Mouse (Mus musculus): ENCODE results near the gene Fbrsl1. TPM values are rescaled to one million over a fixed set of nuclear protein-coding genes. Genes with fewer than 3 reads are reported as not detected.
A peak's percentile ranks its signal among the peaks of the same experiment; 100 is the strongest.

Fbrsl1 gene
- 1 to 10 TPM; 4.2 to 7.2 TPM for polyA plus RNA-seq (2017; shearing (Covaris generic))

- ATAC-seq = peak; percentile 82
These were observed at the start of gene Fbrsl1 for GRCm38 (mm10) chr5:110448436-110449134. Gene Fbrsl1, minus strand, starts transcription at chr5:110448503.

GRCm38 (mm10) chr5:110498071-110498470 is 49.8 kb upstream of the Fbrsl1 start:
- ATAC-seq = no peak

GRCm38 (mm10) chr5:110497556-110497955 is 49.3 kb upstream of the Fbrsl1 start:
- no peak for ATAC-seq

- ATAC-seq = no peak
These were observed 46.7 kb upstream of the Fbrsl1 start for GRCm38 (mm10) chr5:110495051-110495450.

- no peak for ATAC-seq
These were observed 46.1 kb upstream of the Fbrsl1 start for GRCm38 (mm10) chr5:110494396-110494795.

- peak; percentile 95 for ATAC-seq
These were observed 45.5 kb upstream of the Fbrsl1 start for GRCm38 (mm10) chr5:110493785-110494184.

- no peak for ATAC-seq
These were observed 41.3 kb upstream of the Fbrsl1 start for GRCm38 (mm10) chr5:110489639-110490038.

- no peak for ATAC-seq
These were observed 39.6 kb upstream of the Fbrsl1 start for GRCm38 (mm10) chr5:110487943-110488342.

- ATAC-seq = no peak
These were observed 38.5 kb upstream of the Fbrsl1 start for GRCm38 (mm10) chr5:110486674-110487334.

- no peak for ATAC-seq
These were observed 36.4 kb upstream of the Fbrsl1 start for GRCm38 (mm10) chr5:110484711-110485110.

- ATAC-seq = no peak
These were observed 30.9 kb upstream of the Fbrsl1 start for GRCm38 (mm10) chr5:110479228-110479627.

- no peak for ATAC-seq
These were observed 25.9 kb upstream of the Fbrsl1 start for GRCm38 (mm10) chr5:110474156-110474555.

GRCm38 (mm10) chr5:110472834-110473233 is 24.5 kb upstream of the Fbrsl1 start:
- no peak for ATAC-seq

GRCm38 (mm10) chr5:110471981-110472476 is 23.7 kb upstream of the Fbrsl1 start:
- ATAC-seq = no peak

- no peak for ATAC-seq
These were observed 23.0 kb upstream of the Fbrsl1 start for GRCm38 (mm10) chr5:110471285-110471684.

- ATAC-seq = no peak
These were observed 21.1 kb upstream of the Fbrsl1 start for GRCm38 (mm10) chr5:110469227-110469925.

GRCm38 (mm10) chr5:110468296-110468695 is 20.0 kb upstream of the Fbrsl1 start:
- no peak for ATAC-seq

- no peak for ATAC-seq
These were observed 19.4 kb upstream of the Fbrsl1 start for GRCm38 (mm10) chr5:110467725-110468124.

GRCm38 (mm10) chr5:110466531-110467424 is 18.5 kb upstream of the Fbrsl1 start:
- ATAC-seq = no peak

GRCm38 (mm10) chr5:110462646-110463045 is 14.3 kb upstream of the Fbrsl1 start:
- ATAC-seq = no peak

GRCm38 (mm10) chr5:110458936-110459335 is 10.6 kb upstream of the Fbrsl1 start:
- no peak for ATAC-seq

- ATAC-seq = no peak
These were observed 7.0 kb upstream of the Fbrsl1 start for GRCm38 (mm10) chr5:110455272-110455671.
